Mouse (Mus musculus): ENCODE measurements around the gene Prrt4.

GRCm38 (mm10) chr6:29206006-29206405 is 26.6 kb upstream of the Prrt4 start:
- TF ChIP-seq CTCF (IDR thresholded peaks at IDR 0.05; ENCODE audit: low read depth) (no peak), EP300 (IDR thresholded peaks at IDR 0.05; ENCODE audit: low read depth) (no peak)

Measured in liver, postnatal 0 days (tissue).